Mouse (Mus musculus) gastrocnemius, postnatal 25 days (tissue): ENCODE measurements around the gene Galnt9. TPM values are rescaled to one million over a fixed set of nuclear protein-coding genes. Genes with fewer than 3 reads are reported as not detected.

Source experiments
- DNase-seq: peaks from one replicate; pipeline ENCODE4 v3.0.0; 2022
- total RNA-seq, 2 experiments: library from RNA; stranded (reverse); gene quantifications; 1 replicate in 1 of 2; 2 replicates in 1 of 2; pipeline ENCODE4 v1.2.3; 2021

Galnt9 gene
- total RNA-seq, 2 experiments from 2014 or later, result not detected

GRCm38 (mm10) chr5:110535964-110536363 lies 8.2 kb upstream of the Galnt9 start:
- DNase-seq, result no peak

DNA sequence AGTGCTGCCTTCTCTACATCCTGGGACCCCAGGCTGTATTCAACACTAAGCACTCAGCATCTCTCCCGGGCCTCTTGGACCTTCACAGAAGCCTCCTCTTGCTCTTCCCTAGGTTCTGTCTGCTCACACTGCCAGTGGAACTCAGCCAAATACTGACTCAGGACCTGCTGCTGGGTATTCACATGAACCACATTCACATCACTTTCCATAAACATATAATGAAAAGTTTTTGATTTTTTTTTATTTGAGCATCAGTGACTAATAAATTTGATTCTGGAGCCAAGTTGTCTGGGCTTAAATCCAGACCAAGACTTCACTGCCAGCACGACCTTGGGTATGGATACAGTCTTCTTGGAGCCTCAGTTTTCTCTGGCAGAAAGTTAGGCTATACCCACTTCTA lies 3.2 kb upstream of the Galnt9 start:
- DNase-seq, result no peak

GRCm38 (mm10) chr5:110541456-110541855 lies 2.7 kb upstream of the Galnt9 start:
- no peak for DNase-seq

GRCm38 (mm10) chr5:110544691-110545069 lies 525 bp downstream of the Galnt9 start:
- DNase-seq, result no peak

GRCm38 (mm10) chr5:110545311-110545710 lies 1.2 kb downstream of the Galnt9 start:
- DNase-seq, result no peak

GRCm38 (mm10) chr5:110546136-110546535 lies 2.0 kb downstream of the Galnt9 start:
- DNase-seq, result no peak

DNA sequence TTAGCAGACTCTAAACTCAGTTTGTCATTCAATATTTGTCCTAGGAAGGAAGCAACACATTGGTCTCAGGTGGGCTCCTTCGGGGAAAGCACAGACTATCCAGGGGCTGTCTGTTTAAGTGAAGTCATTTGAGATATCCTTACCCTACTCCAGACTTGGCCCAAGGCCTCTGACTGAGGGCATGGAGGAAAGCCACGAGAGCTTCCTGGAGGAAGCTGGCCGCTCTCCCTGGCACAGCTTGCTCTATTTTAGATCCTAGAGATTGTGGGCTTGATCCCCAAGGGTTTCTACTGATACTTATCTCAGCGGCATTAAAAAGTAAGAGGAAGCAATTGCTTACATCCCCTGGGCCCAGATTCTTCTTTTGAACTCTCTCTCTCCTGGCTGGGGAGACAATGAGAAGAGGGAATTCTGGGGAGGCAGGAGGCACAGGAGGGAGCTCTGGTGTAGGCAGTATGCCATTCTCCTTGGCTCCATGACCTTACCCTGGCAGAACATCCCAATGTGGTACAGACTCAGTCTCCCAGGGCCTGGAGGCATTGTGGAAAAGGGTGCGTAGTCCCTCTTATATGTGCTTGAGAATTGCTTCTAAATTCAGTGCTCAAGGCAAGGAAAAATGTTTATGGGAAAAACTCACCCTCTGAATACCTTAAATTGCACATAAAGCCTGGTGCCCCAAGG lies 2.7 kb downstream of the Galnt9 start:
- DNase-seq, result no peak

GRCm38 (mm10) chr5:110548446-110548845 lies 4.3 kb downstream of the Galnt9 start:
- no peak for DNase-seq

DNA sequence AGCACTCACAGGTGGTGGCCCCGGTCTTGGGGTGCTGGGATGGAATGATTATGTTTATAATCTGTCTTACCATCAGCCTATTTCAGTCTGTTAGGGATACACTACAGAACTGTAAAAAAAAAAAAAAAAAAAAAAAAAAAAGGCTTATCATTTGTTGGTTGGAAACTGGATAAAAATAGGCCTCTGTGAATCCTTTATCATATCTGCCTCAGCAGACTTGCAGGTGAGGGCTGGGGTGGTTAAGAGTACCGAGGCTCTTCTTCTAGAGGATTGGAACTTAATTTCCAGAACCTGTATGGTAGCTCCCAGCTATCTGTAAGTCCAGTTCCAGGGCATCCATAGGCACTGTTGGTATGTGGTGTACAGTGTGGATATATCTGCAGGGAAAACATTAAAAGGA lies 6.0 kb downstream of the Galnt9 start:
- no peak for DNase-seq

DNA sequence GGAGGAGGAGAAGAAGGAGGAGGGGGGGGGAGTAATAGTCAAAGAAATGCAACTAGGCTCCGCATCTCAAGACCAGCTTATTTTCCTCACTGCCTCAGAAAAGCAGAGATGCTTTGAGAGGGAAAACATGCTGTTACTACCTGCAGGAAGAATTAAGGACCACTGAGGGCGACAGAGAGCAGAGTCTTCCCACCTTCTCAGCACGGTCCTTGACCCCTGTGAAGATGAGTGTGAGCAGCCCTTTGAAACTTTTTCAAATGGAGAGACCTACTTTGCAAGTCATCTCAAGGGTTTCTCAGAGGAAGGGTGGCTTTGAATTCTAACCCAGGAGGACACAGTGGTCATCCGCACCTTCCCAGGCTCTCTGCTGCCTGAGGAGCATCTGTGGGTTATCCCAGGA lies 6.7 kb downstream of the Galnt9 start:
- DNase-seq, result no peak

DNA sequence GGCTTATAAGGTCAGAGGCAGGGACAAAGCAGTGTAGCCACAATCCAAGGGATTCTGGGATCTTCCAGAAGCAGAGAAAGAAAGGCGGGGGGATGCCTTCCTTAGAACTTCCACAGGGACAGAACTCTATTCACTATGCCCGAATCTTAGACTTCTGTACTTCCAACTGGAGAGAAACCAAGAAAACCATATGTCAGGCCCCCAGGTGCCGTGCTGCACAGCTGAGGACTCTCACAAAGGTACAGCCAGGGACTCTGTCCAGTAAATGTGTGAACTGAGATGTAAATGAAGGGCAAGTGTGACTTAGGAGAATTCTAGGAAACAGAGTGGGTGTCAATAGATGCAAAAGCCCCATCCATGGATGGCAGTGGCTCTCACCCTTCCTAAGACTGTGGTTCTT lies 7.8 kb downstream of the Galnt9 start:
- no peak for DNase-seq

DNA sequence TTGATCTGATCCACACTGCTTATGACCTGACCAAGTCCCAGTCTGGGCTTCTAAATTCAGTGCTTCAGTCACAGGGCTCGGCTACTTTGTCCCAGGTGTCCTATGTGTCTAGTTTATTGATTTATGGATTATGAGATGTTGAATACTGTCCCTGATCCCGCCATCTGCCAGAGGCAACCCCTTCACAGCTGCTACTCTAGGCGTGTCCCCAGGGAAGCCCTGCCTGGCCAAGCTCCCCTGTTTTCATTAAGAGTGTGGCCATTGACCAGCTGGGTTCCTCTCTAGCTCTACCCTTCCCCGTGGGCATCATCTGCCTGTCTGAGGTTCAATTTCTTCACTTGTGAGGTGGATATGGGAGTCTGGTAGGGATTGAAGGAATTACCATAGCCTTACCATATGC lies 9.2 kb downstream of the Galnt9 start:
- no peak for DNase-seq

- no peak for DNase-seq
These were observed 11.0 kb downstream of the Galnt9 start for GRCm38 (mm10) chr5:110555198-110555597.

DNA sequence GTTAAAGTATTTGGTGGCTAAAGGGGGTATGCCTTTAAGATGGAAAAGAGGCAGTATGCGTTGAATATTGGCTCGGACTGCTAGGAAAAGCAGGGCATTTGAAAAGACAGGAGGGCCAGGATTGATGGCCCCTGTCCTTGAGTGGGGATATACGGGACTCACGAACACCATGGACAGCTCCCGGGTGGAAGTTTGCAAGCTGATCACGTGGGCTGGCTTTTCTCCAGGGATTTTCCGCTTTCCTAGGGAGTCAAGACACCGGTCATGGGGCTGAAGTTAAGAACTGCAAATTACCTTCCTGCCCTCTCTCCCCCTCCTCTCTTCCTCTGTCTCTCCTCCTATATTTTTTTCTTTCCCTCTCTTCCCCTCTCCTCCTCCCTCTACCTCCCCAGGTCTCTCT lies 14.2 kb downstream of the Galnt9 start:
- peak; percentile 19 for DNase-seq

DNA sequence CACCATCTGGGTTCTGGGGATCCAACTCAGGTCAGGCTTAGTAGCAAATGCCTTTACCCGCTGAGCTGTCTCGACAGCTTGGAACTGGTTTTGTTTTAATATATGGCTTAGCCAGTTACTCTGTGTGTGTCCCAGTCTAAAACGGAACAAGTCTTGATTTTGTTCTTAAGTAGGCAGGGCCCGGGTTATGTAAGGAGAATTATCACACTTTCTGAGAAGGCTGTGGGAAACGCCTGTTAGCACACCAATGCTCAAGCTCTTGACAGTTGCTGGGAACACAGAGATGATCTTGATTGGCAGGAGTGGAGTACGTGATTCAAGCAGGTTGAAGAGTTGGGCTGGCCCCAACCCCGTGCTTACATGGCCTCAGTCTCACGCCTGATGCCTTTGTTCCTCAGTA lies 15.5 kb downstream of the Galnt9 start:
- DNase-seq, result no peak

DNA sequence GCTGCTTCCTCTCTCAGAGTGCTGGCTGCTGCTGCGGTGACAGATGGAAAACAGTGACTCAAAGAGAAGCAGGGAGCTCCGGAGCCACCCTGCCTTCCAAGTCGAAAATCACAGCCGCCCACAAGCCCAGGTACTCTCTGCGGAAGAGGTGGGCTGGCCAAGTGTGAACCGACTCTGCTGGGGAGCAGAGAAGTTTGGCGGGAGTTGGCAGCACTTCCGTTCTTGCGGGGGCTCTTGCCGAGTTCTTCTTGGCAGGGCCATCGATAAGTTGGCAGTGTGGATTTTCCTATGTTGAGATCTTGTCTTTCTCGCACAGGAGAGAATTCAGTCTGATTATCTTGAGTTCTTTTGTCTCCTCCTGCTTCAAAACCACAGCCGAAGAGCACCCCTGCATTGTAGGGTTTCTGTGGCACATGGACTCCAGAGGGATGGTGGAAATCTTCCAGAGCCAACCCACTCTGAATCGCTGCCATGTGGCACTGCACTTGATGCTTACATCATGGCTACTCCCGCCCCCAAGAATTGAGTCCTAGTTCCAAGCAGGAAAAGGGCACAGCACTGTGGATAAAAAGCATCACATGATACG lies 18.7 kb downstream of the Galnt9 start:
- DNase-seq, result no peak

- no peak for DNase-seq
These were observed 21.0 kb downstream of the Galnt9 start for GRCm38 (mm10) chr5:110564986-110565644.

GRCm38 (mm10) chr5:110567547-110567946 lies 23.4 kb downstream of the Galnt9 start:
- DNase-seq, result no peak

DNA sequence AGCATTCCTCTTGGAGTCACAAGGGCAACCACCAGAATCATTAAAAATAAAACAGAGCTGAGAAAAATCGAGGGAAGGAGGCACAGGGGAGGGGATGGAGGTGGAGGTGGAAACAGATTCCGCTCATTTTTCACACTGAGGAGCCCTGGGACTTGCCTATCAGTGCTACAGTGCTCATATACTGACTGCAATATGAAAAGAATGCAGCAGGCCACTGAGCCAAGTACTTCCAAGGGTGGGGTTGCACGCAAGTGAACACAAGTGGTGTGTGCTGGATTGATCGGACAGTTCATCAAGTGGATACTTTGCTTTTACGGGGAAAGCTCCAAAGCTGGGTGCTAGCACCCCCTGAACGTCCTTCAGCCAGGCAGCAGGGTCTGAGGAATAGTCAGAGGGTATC lies 30.7 kb downstream of the Galnt9 start:
- no peak for DNase-seq

GRCm38 (mm10) chr5:110579296-110579695 lies 35.1 kb downstream of the Galnt9 start:
- no peak for DNase-seq

GRCm38 (mm10) chr5:110580569-110581239 lies 36.5 kb downstream of the Galnt9 start:
- DNase-seq, result no peak

- no peak for DNase-seq
These were observed 38.7 kb downstream of the Galnt9 start for GRCm38 (mm10) chr5:110582647-110583538.
